Mouse (Mus musculus): ENCODE results near the gene Dhps. TPM values are rescaled to one million over a fixed set of nuclear protein-coding genes. Genes with fewer than 3 reads are reported as not detected.
A peak's percentile ranks its signal among the peaks of the same experiment; 100 is the strongest.
"Not testable (repeated sequence)": the region's sequence is repeated elsewhere in the genome, so short reads cannot be mapped to it uniquely, and the experiment has no call there.

The Dhps gene
- polyA plus RNA-seq, 1 experiment from 2014 or later: 60.0 TPM

DNA sequence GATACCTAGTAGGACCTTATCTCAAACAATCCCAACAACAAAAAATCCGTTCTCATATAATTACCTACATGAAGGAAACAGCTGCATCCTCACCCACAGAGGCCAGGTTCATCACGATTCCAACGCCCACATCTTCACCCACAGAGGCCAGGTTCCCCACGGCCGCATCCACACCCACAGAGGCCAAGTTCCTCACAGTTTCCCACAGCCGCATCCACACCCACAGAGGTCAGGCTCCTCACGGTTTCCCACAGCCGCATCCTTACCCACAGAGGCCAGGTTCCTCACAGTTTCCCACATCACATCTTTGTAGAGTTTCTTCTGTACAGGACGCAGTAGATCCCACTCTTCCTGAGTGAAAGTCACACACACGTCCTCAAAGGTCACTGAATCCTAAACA lies 41.7 kb downstream of the Dhps start:
- H3K4me2 ChIP-seq (replicated peaks): no peak overlapping the region
- H3K9me3 ChIP-seq: peaks cover 6% of the 10 kb centered on the region; the same call in 1 of the 2 replicates
- 94% methylated on average over 10 of the region's 10 CpGs for WGBS
- H3K27ac ChIP-seq: no peak overlapping the region
- no peak overlapping the region for H3K9ac ChIP-seq
- H3K4me1 ChIP-seq: no peaks in the 10 kb centered on the region
- no peak overlapping the region for H3K4me3 ChIP-seq
- ATAC-seq (ENCODE audit: low FRiP score, low read depth): no peak
- no peaks in the 10 kb centered on the region for H3K27me3 ChIP-seq
- H3K36me3 ChIP-seq: peaks cover 50% of the 10 kb centered on the region

DNA sequence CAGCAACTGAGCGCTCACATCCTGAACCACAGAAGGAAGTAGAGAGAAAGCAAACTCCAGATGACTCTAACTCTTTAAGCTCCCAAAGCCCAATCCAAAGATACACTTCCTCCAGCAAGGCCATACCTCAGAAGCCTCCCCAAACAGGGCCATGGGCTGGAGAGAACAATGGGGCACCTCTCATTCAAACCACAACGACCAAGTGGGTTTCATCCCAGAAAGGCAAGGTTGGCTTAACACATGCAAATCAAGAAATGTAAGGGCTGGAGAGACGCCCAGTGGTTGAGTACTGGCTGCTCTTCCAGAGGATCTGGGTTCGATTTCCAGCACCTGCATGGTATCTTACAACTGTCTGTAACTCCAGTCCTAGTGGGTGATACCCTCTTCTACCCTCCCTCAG lies 43.9 kb downstream of the Dhps start:
- 77% methylated on average over 4 of the region's 4 CpGs for WGBS

DNA sequence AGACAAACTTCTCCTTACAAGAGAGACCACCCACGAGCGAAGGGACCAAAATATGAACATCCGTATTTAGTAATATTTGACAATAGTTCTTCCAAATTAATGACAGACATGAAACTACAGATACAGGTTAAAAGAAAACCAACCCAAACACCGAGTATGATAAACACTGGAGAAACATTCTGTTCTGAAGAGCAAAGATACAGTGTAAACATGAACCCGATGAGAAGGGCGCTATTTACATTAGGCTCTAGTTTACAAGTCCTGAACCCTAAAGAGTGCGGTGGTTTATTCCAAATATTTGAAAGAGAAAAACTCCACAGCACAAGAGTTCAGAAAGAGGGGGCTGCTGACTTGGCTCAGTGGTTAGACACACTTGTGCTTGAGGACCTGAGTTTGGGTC lies 45.4 kb downstream of the Dhps start:
- Histone ChIP-seq H3K27ac (no peak overlapping the region), H3K4me1 (peaks cover 6% of the 10 kb centered on the region), H3K9me3 (peaks cover 3% of the 10 kb centered on the region; the same call in 1 of the 2 replicates), H3K4me3 (no peak overlapping the region), H3K27me3 (no peaks in the 10 kb centered on the region), H3K36me3 (peaks cover 13% of the 10 kb centered on the region), H3K9ac (no peak overlapping the region), H3K4me2 (replicated peaks) (no peak overlapping the region)
- no peak for ATAC-seq (ENCODE audit: low FRiP score, low read depth)
- WGBS: 87% methylated on average over 7 of the region's 7 CpGs

More for the DNA sequence above, 43.9 kb downstream of the Dhps start:
- H3K9me3 ChIP-seq: peaks cover 6% of the 10 kb centered on the region; the same call in 1 of the 2 replicates
- H3K4me1 ChIP-seq: peaks cover 6% of the 10 kb centered on the region
- no peaks in the 10 kb centered on the region for H3K27me3 ChIP-seq
- H3K36me3 ChIP-seq: peaks cover 28% of the 10 kb centered on the region
- no peak overlapping the region for H3K27ac ChIP-seq
- no peak overlapping the region for H3K9ac ChIP-seq
- no peak for ATAC-seq (ENCODE audit: low FRiP score, low read depth)
- no peak overlapping the region for H3K4me3 ChIP-seq
- no peak overlapping the region for H3K4me2 ChIP-seq (replicated peaks)

DNA sequence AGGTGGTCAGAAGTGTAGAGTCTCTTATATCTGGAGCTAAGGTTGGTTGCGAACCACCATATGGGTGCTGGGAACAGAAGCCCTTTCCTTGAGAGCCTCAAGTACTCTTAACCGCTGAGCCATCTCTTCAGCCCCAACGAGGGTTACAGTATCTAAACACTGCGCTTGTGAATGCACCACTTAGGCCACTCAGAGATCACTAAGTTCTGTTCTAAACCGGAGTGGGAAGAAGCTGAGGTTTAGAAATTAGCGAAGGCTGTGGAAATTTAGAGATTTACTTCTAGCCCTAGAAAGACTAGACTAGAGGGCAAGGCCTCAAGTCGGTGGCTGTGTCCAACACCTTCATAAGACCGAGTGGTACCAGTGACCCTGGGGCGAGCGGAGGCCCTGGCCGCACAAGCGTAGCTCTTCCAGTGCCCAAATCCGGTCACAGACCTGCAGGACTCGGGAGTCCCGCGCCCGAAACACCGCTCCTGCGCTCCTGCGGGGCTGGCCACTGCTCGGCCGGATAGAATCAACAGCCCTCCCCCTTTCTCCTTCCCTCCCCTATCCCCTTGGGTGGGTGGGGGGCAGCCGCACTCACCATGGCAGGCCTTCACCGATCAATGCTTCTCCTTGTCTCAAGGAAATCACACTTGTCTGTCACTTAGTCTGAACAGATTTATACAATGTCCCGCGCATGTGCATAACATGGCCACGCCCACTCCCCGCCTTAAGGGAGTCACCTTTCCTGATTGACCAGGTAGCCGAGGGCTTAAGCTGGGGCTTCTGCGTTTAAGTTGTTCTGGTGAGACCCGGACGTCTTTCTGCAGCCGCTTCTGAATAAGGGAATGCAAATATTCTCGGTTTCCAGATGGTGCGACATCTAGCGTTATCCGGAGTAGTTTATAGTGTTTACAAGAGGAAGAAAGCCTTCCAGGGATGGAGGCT lies 47.8 kb downstream of the Dhps start:
- ATAC-seq (ENCODE audit: low FRiP score, low read depth): peak; percentile 93
- H3K36me3 ChIP-seq: no peaks in the 10 kb centered on the region; the same call in none of the 2 replicates
- H3K4me3 ChIP-seq: peak overlapping the region; percentile 69
- no peaks in the 10 kb centered on the region for H3K9me3 ChIP-seq
- WGBS: 7% methylated on average over 37 of the region's 37 CpGs
- no peaks in the 10 kb centered on the region for H3K27me3 ChIP-seq
- H3K4me1 ChIP-seq: peaks cover 6% of the 10 kb centered on the region
- peak overlapping the region; percentile 74; the same call in 1 of the 2 replicates for H3K27ac ChIP-seq
- H3K9ac ChIP-seq: peak overlapping the region; percentile 80
- peak overlapping the region; percentile 79 for H3K4me2 ChIP-seq (replicated peaks)

DNA sequence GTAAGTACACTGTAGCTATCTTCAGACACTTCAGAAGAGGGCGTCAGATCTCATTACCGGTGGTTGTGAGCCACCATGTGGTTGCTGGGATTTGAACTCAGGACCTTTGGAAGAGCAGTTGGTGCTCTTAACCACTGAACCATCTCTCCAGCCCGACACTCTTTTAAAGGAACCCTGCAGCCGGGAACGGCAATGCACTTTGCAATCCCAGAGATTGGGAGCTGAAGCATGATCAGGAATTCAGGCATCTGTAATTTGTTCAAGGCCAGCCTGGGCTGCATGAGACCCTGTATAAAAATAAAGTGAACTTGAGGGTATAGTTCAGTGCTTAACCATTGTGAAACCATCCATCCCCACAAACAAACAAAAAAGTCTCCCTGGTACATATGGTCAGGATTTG lies 48.7 kb downstream of the Dhps start:
- H3K9ac ChIP-seq; H3K4me2 ChIP-seq (replicated peaks); H3K36me3 ChIP-seq; H3K9me3 ChIP-seq; ATAC-seq (ENCODE audit: low FRiP score, low read depth); H3K4me1 ChIP-seq; H3K27ac ChIP-seq; H3K27me3 ChIP-seq; H3K4me3 ChIP-seq: not testable (repeated sequence)
- WGBS: 82% methylated on average over 5 of the region's 5 CpGs

DNA sequence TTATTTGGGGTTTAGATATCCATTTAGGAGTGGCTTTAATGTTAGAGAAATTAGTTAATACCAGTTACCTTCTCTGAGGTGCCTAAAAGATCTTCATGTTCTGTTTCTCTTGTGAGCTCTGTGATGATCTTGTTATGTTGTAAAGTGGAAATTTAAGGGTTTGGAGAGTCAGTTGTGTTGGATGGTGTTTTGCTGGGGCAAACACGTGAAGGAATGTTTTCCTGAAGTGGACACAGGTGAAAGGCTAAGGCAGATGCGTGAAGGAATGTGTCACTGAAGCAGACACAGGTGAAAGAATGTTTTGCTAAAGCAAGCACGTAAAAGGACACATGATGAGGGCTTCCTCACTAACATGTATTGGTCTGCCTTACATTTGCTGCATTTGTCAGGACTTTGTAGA lies 51.4 kb downstream of the Dhps start, which contains the start of gene Zfp791:
Zfp791 (minus strand) TSS at position 101 of the 400 bp plus-strand sequence.
- no peak for ATAC-seq (ENCODE audit: low FRiP score, low read depth)
- WGBS: 81% methylated on average over 3 of the region's 3 CpGs

DNA sequence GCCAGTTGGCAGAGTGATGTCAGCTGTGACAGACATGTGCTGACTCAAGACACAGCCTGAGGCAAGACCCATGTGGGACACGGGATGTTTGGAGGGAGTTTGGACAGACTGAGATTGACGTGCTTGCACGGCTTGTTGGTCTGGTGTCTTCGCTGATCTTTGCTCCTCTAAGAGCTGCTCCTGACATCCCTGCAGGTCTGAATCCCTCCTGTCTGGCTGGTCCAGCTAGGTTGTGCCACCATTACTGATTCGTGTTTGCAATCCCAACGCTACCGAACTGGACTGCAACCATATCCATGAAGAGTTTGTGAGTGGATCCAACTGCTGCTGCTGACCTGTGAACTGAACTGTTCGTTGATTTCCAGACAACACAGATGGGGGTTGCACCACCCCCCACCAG lies 52.1 kb downstream of the Dhps start:
- peaks cover 4% of the 10 kb centered on the region for H3K4me1 ChIP-seq
- H3K9ac ChIP-seq: no peak overlapping the region
- H3K9me3 ChIP-seq: no peaks in the 10 kb centered on the region
- H3K27ac ChIP-seq: no peak overlapping the region
- WGBS: 94% methylated on average over 8 of the region's 8 CpGs
- H3K4me3 ChIP-seq: no peak overlapping the region
- H3K27me3 ChIP-seq: no peaks in the 10 kb centered on the region
- H3K36me3 ChIP-seq: no peaks in the 10 kb centered on the region
- ATAC-seq (ENCODE audit: low FRiP score, low read depth): no peak
- no peak overlapping the region for H3K4me2 ChIP-seq (replicated peaks)

More for the DNA sequence above, 51.4 kb downstream of the Dhps start, which contains the start of gene Zfp791:
- no peaks in the 10 kb centered on the region for H3K27me3 ChIP-seq
- no peak within 1 kb of the TSS for H3K4me2 ChIP-seq (replicated peaks)
- no peaks in the 10 kb centered on the region for H3K36me3 ChIP-seq
- no peak within 1 kb of the TSS for H3K4me3 ChIP-seq
- no peaks in the 10 kb centered on the region for H3K9me3 ChIP-seq
- H3K9ac ChIP-seq: no peak within 1 kb of the TSS
- no peak within 1 kb of the TSS for H3K27ac ChIP-seq
- H3K4me1 ChIP-seq: peaks cover 6% of the 10 kb centered on the region

Small RNA genes within 50 kb of the gene (microRNA-seq; reads per million reads assigned to microRNA genes)
- gene Gm23388 (1.9 reads per million, percentile 3 among the genes with 10 or more reads in this experiment), gene Mir7070 (not detected)

Other genes with a start within 250 kb of the Dhps start
- 6.3 TPM in 2 replicates for gene Dand5, start 248.9 kb upstream of the Dhps start, polyA plus RNA-seq (2015; fragmentation: Nextera tagmentation; extraction: Ambion mirVana)
- 48.1 and 48.4 TPM in 2 replicates for gene Gadd45gip1, start 240.2 kb upstream of the Dhps start, polyA plus RNA-seq (2015; fragmentation: Nextera tagmentation; extraction: Ambion mirVana)
- gene Rad23a, start 231.1 kb upstream of the Dhps start, polyA plus RNA-seq (2015; fragmentation: Nextera tagmentation; extraction: Ambion mirVana): 106 TPM in 2 replicates
- 943 and 1,018 TPM in 2 replicates for gene Calr, start 224.8 kb upstream of the Dhps start, polyA plus RNA-seq (2015; fragmentation: Nextera tagmentation; extraction: Ambion mirVana)
- gene Farsa, start 214.8 kb upstream of the Dhps start, polyA plus RNA-seq (2015; fragmentation: Nextera tagmentation; extraction: Ambion mirVana): 108 and 109 TPM in 2 replicates
- 82.7 and 92.5 TPM in 2 replicates for gene Syce2, start 199.6 kb upstream of the Dhps start, polyA plus RNA-seq (2015; fragmentation: Nextera tagmentation; extraction: Ambion mirVana)
- 41.7 and 42.1 TPM in 2 replicates for gene Gcdh, start 177.8 kb upstream of the Dhps start, polyA plus RNA-seq (2015; fragmentation: Nextera tagmentation; extraction: Ambion mirVana)
- gene Klf1, start 169.8 kb upstream of the Dhps start, polyA plus RNA-seq (2015; fragmentation: Nextera tagmentation; extraction: Ambion mirVana): 2.4 and 4.4 TPM in 2 replicates
- gene Dnase2a, start 163.2 kb upstream of the Dhps start, polyA plus RNA-seq (2015; fragmentation: Nextera tagmentation; extraction: Ambion mirVana): 16.4 and 18.5 TPM in 2 replicates
- 0.32 and 0.55 TPM in 2 replicates for gene Mast1, start 134.4 kb upstream of the Dhps start, polyA plus RNA-seq (2015; fragmentation: Nextera tagmentation; extraction: Ambion mirVana)
- gene Rtbdn, start 124.8 kb upstream of the Dhps start, polyA plus RNA-seq (2015; fragmentation: Nextera tagmentation; extraction: Ambion mirVana): 0.20 and 0.47 TPM in 2 replicates
- not detected in 2 replicates for gene Gm49661, start 102.3 kb upstream of the Dhps start, polyA plus RNA-seq (2015; fragmentation: Nextera tagmentation; extraction: Ambion mirVana)
- 961 and 978 TPM in 2 replicates for gene Prdx2, start 102.2 kb upstream of the Dhps start, polyA plus RNA-seq (2015; fragmentation: Nextera tagmentation; extraction: Ambion mirVana)
- 90.9 and 93.2 TPM in 2 replicates for gene Rnaseh2a, start 102.0 kb upstream of the Dhps start, polyA plus RNA-seq (2015; fragmentation: Nextera tagmentation; extraction: Ambion mirVana)
- gene Junb, start 93.0 kb upstream of the Dhps start, polyA plus RNA-seq (2015; fragmentation: Nextera tagmentation; extraction: Ambion mirVana): 8.2 and 8.4 TPM in 2 replicates
- gene Hook2, start 81.2 kb upstream of the Dhps start, polyA plus RNA-seq (2015; fragmentation: Nextera tagmentation; extraction: Ambion mirVana): 18.6 and 18.8 TPM in 2 replicates
- not detected in 2 replicates for gene Best2, start 57.2 kb upstream of the Dhps start, polyA plus RNA-seq (2015; fragmentation: Nextera tagmentation; extraction: Ambion mirVana)
- 132 TPM in 2 replicates for gene Asna1, start 46.5 kb upstream of the Dhps start, polyA plus RNA-seq (2015; fragmentation: Nextera tagmentation; extraction: Ambion mirVana)
- gene Trir, start 44.9 kb upstream of the Dhps start, polyA plus RNA-seq (2015; fragmentation: Nextera tagmentation; extraction: Ambion mirVana): 114 and 132 TPM in 2 replicates
- 31.0 and 32.2 TPM in 2 replicates for gene Tnpo2, start 34.8 kb upstream of the Dhps start, polyA plus RNA-seq (2015; fragmentation: Nextera tagmentation; extraction: Ambion mirVana)
- 31.6 and 32.2 TPM in 2 replicates for gene Fbxw9, start 11.7 kb upstream of the Dhps start, polyA plus RNA-seq (2015; fragmentation: Nextera tagmentation; extraction: Ambion mirVana)
- 0.75 and 0.76 TPM in 2 replicates for gene Gm5741, start 3.8 kb upstream of the Dhps start, polyA plus RNA-seq (2015; fragmentation: Nextera tagmentation; extraction: Ambion mirVana)
- 111 and 127 TPM in 2 replicates for gene Wdr83os, start 9.0 kb downstream of the Dhps start, polyA plus RNA-seq (2015; fragmentation: Nextera tagmentation; extraction: Ambion mirVana)
- 43.0 and 45.1 TPM in 2 replicates for gene Wdr83, start 9.5 kb downstream of the Dhps start, polyA plus RNA-seq (2015; fragmentation: Nextera tagmentation; extraction: Ambion mirVana)
- 29.2 and 32.2 TPM in 2 replicates for gene Man2b1, start 11.5 kb downstream of the Dhps start, polyA plus RNA-seq (2015; fragmentation: Nextera tagmentation; extraction: Ambion mirVana)
- 2.7 and 3.4 TPM in 2 replicates for gene Zfp791, start 51.3 kb downstream of the Dhps start, polyA plus RNA-seq (2015; fragmentation: Nextera tagmentation; extraction: Ambion mirVana)
- gene Cks1brt, start 80.2 kb downstream of the Dhps start, polyA plus RNA-seq (2015; fragmentation: Nextera tagmentation; extraction: Ambion mirVana): not detected in 2 replicates
- gene Olfr371, start 154.2 kb downstream of the Dhps start, polyA plus RNA-seq (2015; fragmentation: Nextera tagmentation; extraction: Ambion mirVana): not detected in 2 replicates
- 109 and 116 TPM in 2 replicates for gene Orc6, start 227.9 kb downstream of the Dhps start, polyA plus RNA-seq (2015; fragmentation: Nextera tagmentation; extraction: Ambion mirVana)
- gene Vps35, start 228.0 kb downstream of the Dhps start, polyA plus RNA-seq (2015; fragmentation: Nextera tagmentation; extraction: Ambion mirVana): 128 and 136 TPM in 2 replicates